Mouse (Mus musculus) MEL-GATA-1-ER (cell line): ENCODE measurements at regions not wholly inside any gene's neighbourhood (a gene's known extent, or its start where the extent isn't known, plus 50 kb on each side); places are given as distances from the start of the nearest gene placed in this dataset.
"Not testable (repeated sequence)": the region's sequence is repeated elsewhere in the genome, so short reads cannot be mapped to it uniquely, and the experiment has no call there.

Experiments
- DNase-seq: peaks from one replicate; pipeline ENCODE4 v3.0.0-alpha.2; 2012; ENCODE audit warnings: low read depth; ENCODE audit errors: extremely low read depth

DNA sequence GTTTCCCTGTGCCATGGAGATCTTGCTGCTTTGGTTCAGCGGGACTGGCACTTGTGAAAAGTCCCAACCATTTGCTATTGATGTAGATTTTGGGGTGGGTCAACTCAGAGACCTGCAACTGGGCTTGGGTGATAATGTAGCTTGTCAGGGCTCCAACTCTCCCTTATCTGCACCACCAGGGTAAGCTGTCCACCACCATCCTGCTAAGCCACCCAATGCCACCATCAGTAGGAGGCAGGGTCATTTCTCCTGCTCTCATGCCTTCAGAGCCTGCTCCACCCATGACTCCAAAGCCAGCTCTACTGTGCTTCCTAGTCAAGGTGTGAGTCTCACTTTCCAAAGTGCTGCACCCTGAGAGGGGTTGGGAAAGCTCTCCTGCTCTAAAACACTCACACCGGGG lies 776.2 kb downstream of the Diaph2 start:
- no peak for DNase-seq

DNA sequence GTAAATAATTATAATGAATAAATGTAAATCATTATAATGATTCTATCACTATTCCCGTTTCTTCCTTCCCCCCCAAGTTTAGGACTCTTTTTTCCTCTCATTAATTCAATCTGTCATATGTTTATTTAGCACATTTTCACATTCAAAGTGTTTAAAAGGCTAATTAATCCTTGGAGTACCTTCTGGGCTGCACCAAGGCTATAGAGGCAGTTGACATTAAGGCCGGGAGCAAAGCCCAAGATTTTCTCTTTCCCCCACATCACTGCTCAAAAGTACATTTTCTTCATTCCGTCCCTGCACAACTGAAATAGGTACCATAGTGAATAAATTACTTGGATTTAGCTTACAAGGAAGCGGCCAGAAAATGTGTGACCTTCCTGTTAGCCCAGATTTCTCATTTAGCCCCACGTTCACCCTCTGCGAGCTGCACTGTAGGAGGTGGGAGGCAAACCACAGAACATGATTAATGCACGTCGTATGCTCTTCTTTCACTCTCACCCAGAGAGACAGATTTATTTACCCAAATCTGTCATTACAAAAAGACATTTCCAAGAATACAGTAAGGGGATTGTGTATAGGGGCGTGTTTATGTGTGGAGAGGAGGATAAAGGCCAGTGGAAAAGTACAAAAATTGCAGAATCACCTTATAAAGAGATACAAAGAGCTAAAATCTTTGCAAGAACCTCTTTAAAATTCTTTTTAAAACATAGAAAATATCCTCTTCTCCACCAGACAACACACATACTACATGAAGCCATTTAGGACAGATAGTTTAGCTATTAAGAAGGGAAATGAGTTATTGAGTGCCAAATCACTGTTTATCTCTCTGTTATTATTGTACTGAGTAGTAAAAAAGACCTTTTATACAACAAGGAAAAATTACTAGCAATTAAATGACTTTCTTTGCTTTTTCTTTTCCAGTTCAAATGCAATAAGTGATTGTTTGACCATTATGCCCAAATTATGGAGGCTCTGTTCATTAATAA lies 783.9 kb downstream of the Diaph2 start:
- DNase-seq, result no peak

DNA sequence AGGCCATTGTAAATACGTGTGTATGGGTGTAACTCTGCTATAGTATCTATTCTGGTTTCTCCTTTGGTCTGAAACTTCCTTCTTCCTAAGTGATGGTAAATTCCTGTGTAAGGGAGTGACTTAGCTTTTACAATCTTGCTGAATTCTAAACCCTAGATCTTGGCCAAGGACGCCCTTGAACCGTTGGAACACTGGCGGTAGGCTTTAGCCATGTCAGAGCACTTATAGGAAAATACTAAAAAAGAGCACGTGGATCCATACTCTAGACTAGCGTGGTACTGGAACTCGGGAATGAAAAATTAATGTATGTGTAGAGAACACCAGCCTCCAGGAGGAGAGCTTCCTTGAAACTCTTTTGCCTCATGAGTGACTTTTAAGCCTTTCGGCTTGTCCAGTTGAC lies 789.2 kb downstream of the Diaph2 start:
- not testable (repeated sequence) for DNase-seq

DNA sequence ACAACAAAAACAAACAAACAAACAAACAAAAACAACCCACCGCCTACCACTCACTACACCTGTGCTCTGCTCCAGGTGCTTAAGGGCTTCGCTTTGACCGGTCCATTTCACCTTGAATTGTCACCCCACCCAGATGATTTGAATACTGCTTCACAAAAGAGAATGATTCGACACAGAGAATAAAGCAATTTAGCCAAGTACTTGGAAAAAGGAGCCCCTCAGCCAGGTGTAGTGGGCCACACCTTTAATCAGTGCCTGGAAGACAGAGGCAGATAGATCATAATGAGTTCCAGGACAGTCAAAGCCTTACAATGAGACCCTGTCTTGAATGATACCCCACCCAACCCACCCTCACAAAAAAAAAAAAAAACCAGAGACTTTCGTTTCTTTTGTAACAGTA lies 798.5 kb downstream of the Diaph2 start:
- no peak for DNase-seq

DNA sequence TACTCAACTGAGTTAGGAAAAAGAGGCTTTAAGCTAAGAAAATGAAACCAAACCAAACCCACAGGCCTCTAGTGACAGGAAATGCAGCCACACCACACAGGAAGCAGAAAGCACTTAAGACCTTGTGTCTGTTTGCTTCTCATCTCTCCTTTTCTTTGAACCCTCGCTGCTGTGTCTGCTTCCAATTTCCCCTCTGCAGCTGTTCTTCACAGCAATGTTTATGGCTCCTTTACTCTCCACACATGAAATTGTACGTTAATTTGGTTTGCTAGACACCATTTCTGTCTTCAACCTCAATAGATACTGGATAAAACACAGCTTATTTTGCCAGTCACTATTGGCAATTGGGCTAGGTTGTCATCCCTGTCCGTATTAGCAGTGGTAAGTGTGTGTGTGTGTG lies 799.7 kb downstream of the Diaph2 start:
- no peak for DNase-seq

DNA sequence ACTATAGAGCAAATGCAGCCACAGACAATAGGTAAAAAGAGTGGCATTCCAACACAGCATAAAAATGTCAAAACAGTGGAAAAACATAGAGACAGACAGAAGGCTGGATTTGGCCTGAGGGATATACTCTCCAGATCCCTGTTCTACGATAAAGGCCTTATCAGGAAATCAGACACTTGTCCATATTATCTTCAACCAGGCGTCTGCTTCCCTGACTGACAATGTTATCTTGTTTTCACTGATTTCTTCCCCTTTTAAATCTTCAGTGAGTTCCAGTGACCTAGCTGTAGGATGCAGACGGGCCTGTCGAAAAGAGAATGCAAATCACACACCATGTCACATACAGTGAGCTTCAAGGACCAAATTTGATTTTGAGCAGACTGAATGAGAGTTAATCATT lies 800.4 kb downstream of the Diaph2 start:
- DNase-seq, result no peak

DNA sequence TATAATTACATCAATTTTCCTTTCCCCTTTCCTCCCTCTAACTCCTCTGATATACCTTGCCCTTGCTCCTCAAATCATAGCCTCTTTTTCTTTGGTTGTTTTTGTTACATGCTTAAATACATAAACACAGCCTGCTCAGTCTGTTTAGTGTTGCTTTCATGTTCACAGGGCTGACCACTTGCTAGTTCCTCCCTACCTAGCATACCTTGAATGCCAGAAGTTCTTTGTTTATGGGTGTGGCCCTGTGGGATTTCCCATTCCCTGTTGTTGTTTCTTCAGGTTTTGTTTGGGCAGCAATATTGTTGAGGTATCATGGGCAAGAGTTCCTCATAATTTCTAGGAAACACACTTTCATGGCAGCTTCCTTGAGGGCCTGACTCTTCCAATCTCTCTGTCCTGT lies 807.7 kb downstream of the Diaph2 start:
- DNase-seq, result no peak

DNA sequence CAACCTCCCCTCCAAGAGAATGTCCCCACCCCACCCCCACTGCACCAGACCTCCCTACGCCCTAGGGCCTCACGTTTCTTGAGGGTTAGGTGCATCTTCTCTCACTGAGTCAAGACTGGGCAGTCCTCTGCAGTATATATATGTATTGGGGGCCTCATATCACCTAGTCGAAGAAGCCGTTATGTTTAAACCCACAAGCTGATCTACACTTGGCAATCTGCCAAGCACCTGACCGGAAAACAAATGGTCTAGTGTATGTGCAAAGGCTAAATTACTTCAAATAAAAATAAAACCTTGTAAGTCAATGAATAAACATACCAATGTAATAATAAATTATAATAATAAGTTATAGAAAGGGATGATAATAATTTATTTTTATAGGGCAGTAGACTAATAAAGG lies 828.2 kb downstream of the Diaph2 start:
- DNase-seq, result no peak

DNA sequence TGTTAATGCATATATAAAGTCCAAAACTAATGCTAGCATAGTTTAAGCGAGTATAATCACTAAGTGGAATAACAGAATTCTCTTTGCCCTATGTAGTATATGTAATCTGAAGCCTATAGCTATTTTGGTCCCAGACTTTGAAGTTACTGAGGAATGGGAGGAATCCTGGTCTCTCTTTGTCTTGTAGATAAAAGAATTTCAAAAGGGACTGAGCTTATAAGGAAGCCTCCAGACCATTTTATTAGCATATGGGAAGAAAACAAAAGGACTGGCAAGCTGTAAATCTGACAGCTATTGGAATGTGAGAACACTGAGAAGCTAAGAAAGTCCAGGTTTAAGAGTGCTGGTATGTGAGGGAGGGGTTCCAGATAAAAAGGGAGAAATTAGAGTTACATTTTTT lies 847.1 kb downstream of the Diaph2 start:
- no peak for DNase-seq

DNA sequence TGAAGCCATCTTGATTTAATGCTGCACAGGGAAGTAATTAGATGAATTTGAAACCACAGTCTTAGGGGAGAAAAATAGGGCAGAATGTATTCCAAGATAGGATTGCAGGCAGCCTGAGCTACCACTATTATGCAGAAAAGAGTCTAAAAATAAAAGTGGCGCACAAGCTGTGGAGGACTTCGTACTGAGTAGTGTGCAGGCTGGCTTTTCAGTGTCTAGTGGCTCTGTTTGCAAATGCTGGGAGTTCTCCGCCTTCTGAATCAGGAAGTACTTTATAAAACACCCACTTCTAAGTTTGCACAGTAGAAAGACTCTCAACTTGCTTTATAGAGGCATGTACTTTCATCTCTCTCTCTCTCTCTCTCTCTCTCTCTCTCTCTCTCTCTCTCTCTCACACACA lies 852.4 kb downstream of the Diaph2 start:
- no peak for DNase-seq

DNA sequence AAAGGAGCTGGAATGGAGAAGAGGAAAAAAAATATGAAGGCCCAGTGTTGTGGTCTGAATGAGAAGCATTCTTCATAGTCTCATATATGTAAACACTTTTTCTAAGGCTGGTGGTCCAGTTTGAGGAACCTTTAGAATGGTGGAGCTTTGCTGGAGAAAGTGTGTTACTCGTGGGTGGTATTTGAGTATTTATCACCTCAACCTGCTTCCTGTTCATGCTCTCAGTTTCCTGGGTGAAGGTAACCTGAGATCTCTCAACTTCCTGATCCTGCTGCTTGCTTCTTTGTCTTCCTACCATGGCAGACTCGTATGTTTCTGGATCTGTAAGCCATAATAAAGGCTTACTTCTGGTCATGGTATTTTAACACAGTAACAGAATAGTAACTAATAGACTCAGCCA lies 889.0 kb downstream of the Diaph2 start:
- peak; percentile 7 for DNase-seq

DNA sequence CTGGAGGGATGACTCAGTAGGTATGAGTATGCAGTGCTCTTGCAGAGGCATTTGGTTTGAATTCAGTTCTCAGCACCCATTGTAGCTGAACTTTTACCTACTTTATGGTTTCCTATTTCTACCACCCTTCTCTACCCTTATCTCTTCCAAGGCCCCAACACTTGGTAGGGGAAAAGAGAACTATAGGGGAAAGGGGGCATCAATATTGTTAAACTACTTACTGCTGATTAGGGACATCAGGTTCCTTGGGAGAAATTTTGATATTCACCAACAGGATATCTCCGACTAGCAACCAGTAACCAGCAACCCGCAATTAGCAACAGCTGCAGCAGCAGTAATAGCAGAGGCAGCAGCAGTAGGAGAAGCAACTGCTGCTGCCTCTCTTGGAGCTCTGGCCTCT lies 906.3 kb downstream of the Diaph2 start:
- DNase-seq, result peak; percentile 19

DNA sequence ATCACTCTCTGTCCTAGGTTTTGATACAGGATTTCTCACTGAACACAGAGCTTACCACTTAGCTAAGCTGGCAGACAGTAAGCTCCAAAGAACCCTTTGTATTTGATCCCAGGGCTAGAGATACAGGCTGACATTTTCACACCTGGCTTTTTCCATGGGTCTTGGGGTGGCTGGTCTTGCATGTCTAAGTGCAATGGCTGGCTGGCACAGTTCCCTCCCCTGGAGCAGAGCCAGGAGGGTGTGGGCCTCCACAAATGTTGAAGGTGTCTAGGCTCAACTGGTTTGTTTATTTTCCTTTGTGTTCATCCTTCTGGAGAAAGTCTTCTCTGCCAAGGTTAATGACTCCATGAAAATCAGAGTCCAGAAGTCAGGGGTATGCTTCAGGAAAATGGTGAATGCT lies 934.8 kb downstream of the Diaph2 start:
- no peak for DNase-seq

DNA sequence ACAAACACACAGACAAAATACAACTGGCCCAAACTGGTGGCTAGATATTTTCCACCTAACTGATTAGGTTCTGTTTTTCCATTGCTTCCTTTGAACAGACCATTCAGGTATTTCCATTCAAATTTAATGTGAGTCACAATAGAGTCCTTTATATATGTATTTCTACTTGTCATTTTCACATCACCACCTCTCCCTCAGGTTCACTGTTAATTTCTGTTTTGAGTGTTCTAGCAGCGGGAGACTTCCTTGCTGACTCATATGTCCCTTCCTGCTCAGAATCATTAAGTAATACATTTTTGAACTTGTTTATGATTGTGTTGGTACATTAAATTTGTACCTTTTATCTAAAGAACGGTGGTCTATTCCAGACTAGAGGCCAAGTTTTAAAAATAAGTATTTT lies 959.4 kb downstream of the Diaph2 start:
- no peak for DNase-seq

DNA sequence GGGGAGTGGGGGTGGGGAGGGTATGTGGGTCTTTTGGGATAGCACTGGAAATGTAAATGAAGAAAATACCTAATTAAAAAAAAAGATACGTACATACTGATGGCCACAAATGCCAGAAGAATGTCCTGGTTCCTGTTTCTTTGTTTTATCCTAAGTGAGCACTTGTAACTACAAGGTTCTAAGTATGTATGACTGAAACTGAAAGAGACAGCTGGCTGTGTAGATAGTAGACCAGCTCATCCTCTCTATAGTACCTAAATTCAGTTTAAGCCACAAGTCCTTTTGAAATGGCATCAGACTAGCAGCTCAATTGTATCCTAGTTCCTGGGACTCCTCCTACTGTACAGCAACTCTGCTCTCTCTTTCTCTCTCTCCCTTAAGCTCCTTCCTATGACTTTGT lies 994.6 kb downstream of the Diaph2 start:
- peak; percentile 1 for DNase-seq
